Mouse (Mus musculus) thymus, adult 2 months (tissue): ENCODE measurements around the gene Jmjd4. TPM values are rescaled to one million over a fixed set of nuclear protein-coding genes. Genes with fewer than 3 reads are reported as not detected.

Experiments
- DNase-seq: peaks from one replicate; pipeline ENCODE4 v3.0.0; 2021
- H3K27ac ChIP-seq: fragments of 200-500 bp; 2 replicates; pipeline ENCODE4 v1.5.1; 2012; ENCODE audit warnings: low read length, control low read depth; ENCODE audit not compliant: control insufficient read depth, insufficient read depth
- H3K27me3 ChIP-seq: fragments of 200-500 bp; 2 replicates; pipeline ENCODE4 v1.6.1; 2012; ENCODE audit warnings: mild to moderate bottlenecking, low read length, moderate library complexity, mixed read lengths; ENCODE audit not compliant: control insufficient read depth, insufficient read depth
- H3K36me3 ChIP-seq: fragments of 200-500 bp; 2 replicates; pipeline ENCODE4 v1.6.1; 2012; ENCODE audit warnings: mild to moderate bottlenecking, low read length, moderate library complexity; ENCODE audit not compliant: control insufficient read depth, insufficient read depth
- H3K4me1 ChIP-seq: fragments of 200-500 bp; replicated peaks from 2 replicates; pipeline ENCODE4 v1.6.1; 2012; ENCODE audit warnings: low read length; ENCODE audit not compliant: control insufficient read depth, insufficient read depth
- H3K4me3 ChIP-seq: fragments of 200-500 bp; 2 replicates; pipeline ENCODE4 v1.5.1; 2012; ENCODE audit warnings: mild to moderate bottlenecking, low read length, control low read depth, moderate library complexity; ENCODE audit not compliant: control insufficient read depth, insufficient read depth
- CTCF ChIP-seq: fragments of 200-500 bp; IDR thresholded peaks from 2 replicates; pipeline ENCODE4 v1.5.1; 2012; ENCODE audit warnings: mild to moderate bottlenecking, control low read depth, low read length, moderate library complexity, borderline replicate concordance; ENCODE audit not compliant: control insufficient read depth, poor library complexity, insufficient read depth; ENCODE audit errors: extremely low read depth
- POLR2A ChIP-seq: fragments of 200-500 bp; IDR thresholded peaks from 2 replicates; pipeline ENCODE4 v1.6.1; 2012; ENCODE audit warnings: mild to moderate bottlenecking, low read length, control low read depth, moderate library complexity; ENCODE audit not compliant: control insufficient read depth, poor library complexity, insufficient read depth; ENCODE audit errors: extremely low read depth
- WGBS: fragments of 180-500 bp; shearing (Covaris S2); methylation state at CpG from one replicate; pipeline ENCODE4 v1.1.7; 2018; 5-methylcytosine and 5-hydroxymethylcytosine counted together
- polyA plus RNA-seq: library from polyadenylated mRNA; depleted of rRNA; stranded (reverse); fragments of >200 nt; gene quantifications from 2 replicates; pipeline ENCODE4 v1.2.3, GENCODE M21; 2012; rRNA removed

The Jmjd4 gene
- polyA plus RNA-seq, 1 experiment: 16.9 TPM

GRCm38 (mm10) chr11:59506713-59507074 lies 56.8 kb downstream of the Jmjd4 start:
- H3K27ac ChIP-seq: no peak overlapping the region
- H3K36me3 ChIP-seq: peaks cover 18% of the 10 kb centered on the region
- peaks cover 11% of the 10 kb centered on the region for H3K4me1 ChIP-seq
- 18% methylated on average over 14 of the region's 14 CpGs for WGBS
- H3K4me3 ChIP-seq: peak overlapping the region; percentile 95
- no peak for TF ChIP-seq CTCF
- no peak for TF ChIP-seq POLR2A
- no peaks in the 10 kb centered on the region for H3K27me3 ChIP-seq
- no peak for DNase-seq

Other genes with a start within 250 kb of the Jmjd4 start
- 40.2 and 42.0 TPM in 2 replicates for gene Mrpl55, start 247.6 kb upstream of the Jmjd4 start, polyA plus RNA-seq
- 30.0 and 30.5 TPM in 2 replicates for gene 2310033P09Rik, start 241.7 kb upstream of the Jmjd4 start, polyA plus RNA-seq
- gene Arf1, start 221.8 kb upstream of the Jmjd4 start, polyA plus RNA-seq: 503 and 561 TPM in 2 replicates
- gene Wnt3a, start 159.3 kb upstream of the Jmjd4 start, polyA plus RNA-seq: 0.28 TPM in 1 of 2 replicates, not detected in the other
- gene Wnt9a, start 143.1 kb upstream of the Jmjd4 start, polyA plus RNA-seq: 1.3 and 2.2 TPM in 2 replicates
- not detected in 2 replicates for gene Prss38, start 74.4 kb upstream of the Jmjd4 start, polyA plus RNA-seq
- gene Snap47, start 1.1 kb downstream of the Jmjd4 start, polyA plus RNA-seq: 35.1 and 36.8 TPM in 2 replicates
- gene Zfp867, start 22.4 kb downstream of the Jmjd4 start, polyA plus RNA-seq: 0.34 and 0.50 TPM in 2 replicates
- gene Zkscan17, start 76.7 kb downstream of the Jmjd4 start, polyA plus RNA-seq: 15.9 and 21.1 TPM in 2 replicates
- 0.41 and 0.70 TPM in 2 replicates for gene Nlrp3, start 91.5 kb downstream of the Jmjd4 start, polyA plus RNA-seq
- 0.06 and 0.18 TPM in 2 replicates for gene Olfr222, start 126.2 kb downstream of the Jmjd4 start, polyA plus RNA-seq
- gene Olfr223, start 143.2 kb downstream of the Jmjd4 start, polyA plus RNA-seq: not detected in 2 replicates
- 172 and 221 TPM in 2 replicates for gene Mprip, start 211.3 kb downstream of the Jmjd4 start, polyA plus RNA-seq